Mouse (Mus musculus) neural tube, embryonic 13.5 days (tissue): Measurements from ENCODE around the gene Wfdc15b. TPM values are rescaled to one million over a fixed set of nuclear protein-coding genes. Genes with fewer than 3 reads are reported as not detected.

Experiments
- ATAC-seq: fragments of 200-750 bp; cut with Nextera tagmentation; 2 replicates; pipeline ENCODE4 v1.8.0; 2017; ENCODE audit warnings: low read depth, mild to moderate bottlenecking, moderate TSS enrichment, moderate library complexity
- H3K27ac ChIP-seq: fragments of 300-500 bp; sonication (generic); replicated peaks from 2 replicates; pipeline ENCODE4 v1.5.1; 2015; ENCODE audit warnings: moderate library complexity, mild to moderate bottlenecking, inconsistent platforms
- H3K27me3 ChIP-seq: fragments of 300-500 bp; sonication (generic); 2 replicates; pipeline ENCODE4 v1.6.1; 2015; ENCODE audit warnings: mild to moderate bottlenecking, inconsistent platforms
- H3K36me3 ChIP-seq: fragments of 300-500 bp; sonication (generic); 2 replicates; pipeline ENCODE4 v1.6.1; 2015; ENCODE audit warnings: mild to moderate bottlenecking, inconsistent platforms
- H3K4me1 ChIP-seq: fragments of 300-500 bp; sonication (generic); replicated peaks from 2 replicates; pipeline ENCODE4 v1.6.1; 2015; ENCODE audit warnings: inconsistent platforms
- H3K4me2 ChIP-seq: fragments of 300-500 bp; sonication (generic); 2 replicates; pipeline ENCODE4 v1.6.1; 2015; ENCODE audit warnings: inconsistent platforms, mild to moderate bottlenecking, moderate library complexity
- H3K4me3 ChIP-seq: fragments of 300-500 bp; sonication (generic); 2 replicates; pipeline ENCODE4 v1.5.1; 2015; ENCODE audit warnings: mild to moderate bottlenecking, inconsistent platforms
- H3K9ac ChIP-seq: fragments of 300-500 bp; sonication (generic); 2 replicates; pipeline ENCODE4 v1.6.1; 2015; ENCODE audit warnings: moderate library complexity, mild to moderate bottlenecking, inconsistent platforms
- H3K9me3 ChIP-seq: fragments of 300-500 bp; sonication (generic); 2 replicates; pipeline ENCODE4 v1.6.1; 2016; ENCODE audit warnings: inconsistent platforms
- WGBS: fragments of 180-500 bp; shearing (Covaris S2); methylation state at CpG from one replicate; pipeline ENCODE4 v1.1.7; 2015; 5-methylcytosine and 5-hydroxymethylcytosine counted together
- polyA plus RNA-seq: library from polyadenylated mRNA; unstranded; fragments of >200 nt; fragmentation: Nextera tagmentation; extraction: Ambion mirVana; gene quantifications from 2 replicates; pipeline ENCODE4 v1.2.1, GENCODE M21; 2015

Wfdc15b gene
- polyA plus RNA-seq, 1 experiment from 2014 or later, result not detected

DNA sequence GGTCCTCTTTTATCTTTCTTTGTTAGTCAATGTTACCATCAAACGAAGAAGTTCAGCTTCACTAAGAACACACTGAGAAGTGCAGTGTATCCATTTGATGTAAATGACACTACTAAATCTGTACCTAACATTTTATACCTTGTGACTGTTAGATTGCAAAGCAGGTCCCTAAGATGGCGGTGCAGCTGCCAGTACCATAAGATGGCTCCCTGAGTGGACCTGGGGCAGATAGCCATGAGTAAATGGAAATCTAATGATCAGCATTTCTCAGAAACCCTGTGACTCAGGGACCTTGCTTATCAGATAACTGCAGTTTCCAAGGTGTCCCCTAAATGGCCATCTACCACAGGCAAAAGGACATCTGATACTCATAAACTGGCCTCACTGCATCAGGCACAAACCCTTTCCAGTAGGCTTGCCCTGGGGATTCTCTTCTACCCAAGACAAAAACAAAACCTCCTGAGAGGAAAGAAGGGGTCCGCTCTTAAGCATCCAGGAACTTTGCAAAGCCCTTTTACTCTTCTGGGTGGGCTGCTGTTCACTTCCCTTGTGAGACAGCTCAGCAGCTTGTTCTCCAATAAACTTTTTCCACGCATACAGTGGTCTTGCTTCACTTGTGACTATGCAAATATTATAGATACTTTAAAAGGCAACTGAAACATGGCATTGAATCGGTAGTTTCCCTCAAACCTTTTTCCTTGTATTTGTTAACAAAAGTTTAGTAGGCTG, 25.3 kb downstream of the Wfdc15b start:
- Histone ChIP-seq H3K4me3 (no peak overlapping the region), H3K36me3 (no peaks in the 10 kb centered on the region), H3K9ac (no peak overlapping the region), H3K27me3 (no peaks in the 10 kb centered on the region), H3K9me3 (no peaks in the 10 kb centered on the region), H3K4me1 (no peaks in the 10 kb centered on the region), H3K4me2 (no peak overlapping the region), H3K27ac (no peak overlapping the region)
- no peak for ATAC-seq
- 91% methylated on average over 5 of the region's 5 CpGs for WGBS

DNA sequence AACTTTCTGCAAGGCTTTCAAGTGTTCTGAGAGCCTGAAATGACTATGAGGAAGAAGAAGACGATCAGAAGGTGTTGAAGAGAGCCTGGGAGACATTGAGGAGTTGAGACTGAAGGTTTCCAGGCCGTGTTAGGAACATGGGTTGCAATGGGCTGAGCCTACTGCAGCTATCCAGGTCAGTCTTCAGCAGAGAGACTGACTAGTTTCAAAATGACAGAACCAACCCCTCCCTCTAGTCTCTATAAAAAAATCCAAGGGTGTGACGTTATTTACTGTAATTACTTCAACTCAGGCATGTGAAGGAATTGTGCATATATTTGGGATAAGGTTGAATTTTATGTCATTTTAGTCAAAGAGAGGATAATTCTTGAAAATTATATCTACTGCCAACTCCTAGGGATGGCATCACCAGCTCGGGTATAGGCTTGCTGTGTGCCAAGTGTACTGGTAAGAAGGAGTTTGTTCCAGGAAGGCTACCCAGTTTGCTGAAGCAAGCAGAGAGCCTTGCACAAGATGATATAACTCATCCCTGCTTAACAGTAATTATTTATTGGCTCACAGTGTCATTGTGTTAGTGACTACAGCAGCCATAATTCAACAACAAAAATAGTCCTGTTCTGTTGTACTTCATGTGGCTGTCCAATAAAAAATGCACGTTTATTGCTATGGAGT, 26.4 kb downstream of the Wfdc15b start:
- no peaks in the 10 kb centered on the region for H3K36me3 ChIP-seq
- H3K27me3 ChIP-seq, result no peaks in the 10 kb centered on the region
- no peak overlapping the region for H3K9ac ChIP-seq
- ATAC-seq, result no peak
- H3K27ac ChIP-seq, result no peak overlapping the region
- no peak overlapping the region for H3K4me3 ChIP-seq
- no peaks in the 10 kb centered on the region for H3K4me1 ChIP-seq
- no peak overlapping the region for H3K4me2 ChIP-seq
- H3K9me3 ChIP-seq, result no peaks in the 10 kb centered on the region
- 81% methylated on average over 5 of the region's 5 CpGs for WGBS

DNA sequence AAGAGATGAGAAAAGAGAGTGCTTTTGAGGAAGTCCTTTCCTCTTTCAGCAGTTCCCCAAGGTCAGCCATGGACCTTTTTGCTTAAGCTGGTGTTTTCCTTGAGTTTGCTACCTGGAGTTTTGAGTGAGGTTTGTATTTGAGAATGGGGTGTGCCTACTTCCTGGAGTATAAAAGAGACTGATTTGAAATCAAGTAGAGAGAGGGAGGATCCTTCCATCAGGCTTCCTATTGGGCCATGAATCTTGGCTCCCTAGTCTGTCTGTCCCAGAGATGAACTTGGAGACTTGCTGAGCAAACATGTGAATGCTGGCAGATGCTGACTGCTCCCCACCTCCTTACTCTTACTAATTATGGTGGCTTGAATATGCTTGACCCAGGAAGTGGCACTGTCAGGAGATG, 29.2 kb downstream of the Wfdc15b start:
- H3K4me1 ChIP-seq, result no peaks in the 10 kb centered on the region
- H3K36me3 ChIP-seq, result no peaks in the 10 kb centered on the region
- H3K9ac ChIP-seq, result no peak overlapping the region
- H3K4me2 ChIP-seq, result no peak overlapping the region
- H3K27ac ChIP-seq, result no peak overlapping the region
- no peak for ATAC-seq
- no peaks in the 10 kb centered on the region for H3K9me3 ChIP-seq
- H3K27me3 ChIP-seq, result no peaks in the 10 kb centered on the region
- H3K4me3 ChIP-seq, result no peak overlapping the region

DNA sequence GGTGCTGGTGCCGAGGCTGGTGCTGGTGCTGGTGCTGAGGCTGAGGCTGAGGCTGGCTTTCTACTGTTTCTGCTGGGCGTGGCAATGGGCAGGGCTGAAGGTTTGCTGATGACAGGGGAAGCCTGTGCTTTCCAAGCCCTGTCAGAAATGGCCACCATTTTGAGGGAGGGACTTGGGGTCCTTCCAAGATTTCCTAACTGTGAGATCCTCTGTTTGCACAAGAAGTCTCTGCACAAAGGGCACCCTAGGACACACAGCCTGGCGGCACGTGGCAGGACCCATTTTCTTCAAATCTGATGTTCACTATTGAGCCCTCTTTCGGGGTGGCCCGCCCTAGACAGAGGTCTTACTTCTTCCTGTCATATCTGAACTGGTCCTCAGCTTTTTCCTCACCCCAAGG, 30.9 kb downstream of the Wfdc15b start, which contains the start of gene Wfdc12:
Wfdc12 (minus strand) TSS at position 33 of the 400 bp plus-strand sequence.
- Histone ChIP-seq H3K9me3 (no peaks in the 10 kb centered on the region), H3K36me3 (no peaks in the 10 kb centered on the region)

DNA sequence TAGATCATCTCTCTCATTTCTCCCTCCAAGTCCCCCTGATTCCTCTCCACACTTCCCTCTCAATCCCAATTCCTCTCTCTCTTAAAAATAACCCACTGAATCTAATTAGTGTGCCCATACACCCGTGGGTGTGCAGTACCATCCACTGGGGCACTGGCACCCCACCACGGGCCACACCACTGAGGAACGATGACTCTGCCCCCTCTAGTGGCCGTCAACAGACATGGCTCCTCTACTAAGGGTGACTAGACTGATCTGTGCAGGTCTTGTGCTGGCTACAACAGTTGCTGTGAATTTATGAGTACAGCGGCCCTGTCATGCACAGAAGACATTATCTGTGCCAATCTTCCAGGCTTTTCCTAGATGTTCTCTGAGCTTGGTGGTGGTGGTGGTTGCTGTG, 32.7 kb downstream of the Wfdc15b start:
- Histone ChIP-seq H3K36me3 (no peaks in the 10 kb centered on the region), H3K4me3 (no peak overlapping the region), H3K9ac (no peak overlapping the region), H3K27me3 (no peaks in the 10 kb centered on the region), H3K4me1 (no peaks in the 10 kb centered on the region), H3K9me3 (no peaks in the 10 kb centered on the region), H3K4me2 (no peak overlapping the region), H3K27ac (no peak overlapping the region)
- WGBS, result 34% methylated on average over 5 of the region's 5 CpGs
- no peak for ATAC-seq

More for the DNA sequence above, 30.9 kb downstream of the Wfdc15b start, which contains the start of gene Wfdc12:
- no peaks in the 10 kb centered on the region for H3K4me1 ChIP-seq
- no peak for ATAC-seq
- WGBS, result 87% methylated on average over 6 of the region's 6 CpGs
- no peak within 1 kb of the TSS for H3K4me3 ChIP-seq
- no peak within 1 kb of the TSS for H3K27ac ChIP-seq
- no peak within 1 kb of the TSS for H3K4me2 ChIP-seq
- no peaks in the 10 kb centered on the region for H3K27me3 ChIP-seq
- H3K9ac ChIP-seq, result no peak within 1 kb of the TSS

DNA sequence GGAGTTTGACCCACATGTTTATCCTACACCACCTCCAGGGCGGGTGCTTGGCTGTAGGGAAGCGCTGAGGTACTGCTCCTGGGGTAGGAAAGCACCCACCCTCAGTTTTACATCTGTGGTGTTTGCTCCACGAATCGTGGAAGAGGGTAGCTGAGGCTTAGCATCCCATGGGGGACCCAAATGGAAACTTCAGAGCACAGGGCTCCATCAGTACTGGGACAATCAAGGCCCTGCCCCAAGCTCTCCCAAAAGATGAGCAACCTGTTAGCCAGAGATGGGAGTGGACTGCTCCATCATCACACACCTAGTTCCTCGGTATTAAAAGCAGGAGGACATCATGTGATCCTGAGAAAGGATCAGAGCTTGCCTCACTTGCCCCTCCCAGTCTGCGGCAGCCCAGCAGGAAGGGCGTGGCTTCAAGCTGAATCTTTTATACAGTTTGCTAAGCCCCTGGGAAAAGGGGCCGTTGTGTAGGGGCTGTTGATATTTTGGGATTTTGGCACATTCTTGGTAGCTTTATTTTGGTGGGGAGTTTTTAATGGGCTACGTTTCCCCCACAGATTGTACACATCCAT, 37.2 kb downstream of the Wfdc15b start:
- H3K4me1 ChIP-seq, result no peaks in the 10 kb centered on the region
- H3K27ac ChIP-seq, result no peak overlapping the region
- no peaks in the 10 kb centered on the region for H3K9me3 ChIP-seq
- 48% methylated on average over 9 of the region's 9 CpGs for WGBS
- H3K4me3 ChIP-seq, result no peak overlapping the region
- no peaks in the 10 kb centered on the region for H3K36me3 ChIP-seq
- H3K27me3 ChIP-seq, result no peaks in the 10 kb centered on the region
- no peak overlapping the region for H3K4me2 ChIP-seq
- no peak overlapping the region for H3K9ac ChIP-seq
- no peak for ATAC-seq

DNA sequence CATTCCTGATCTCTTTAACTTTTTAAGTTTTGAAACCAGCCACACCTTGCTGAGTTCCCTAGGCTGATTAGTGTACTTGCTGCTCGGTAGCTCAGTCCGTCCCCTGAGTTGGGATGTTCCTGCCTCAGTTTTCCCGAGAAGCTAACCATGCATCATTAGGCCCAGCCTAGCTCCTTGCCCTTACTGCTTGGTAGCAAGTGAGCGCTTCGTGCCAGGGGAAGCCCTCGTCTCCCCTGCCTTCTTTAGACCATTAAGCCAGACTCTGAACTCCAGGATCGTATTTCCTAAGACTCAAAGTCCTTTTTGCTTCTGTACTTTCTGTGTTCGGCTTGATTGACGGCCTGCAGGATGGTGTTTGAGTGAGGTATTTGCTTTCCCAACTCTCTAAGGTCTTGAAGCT, 38.1 kb downstream of the Wfdc15b start:
- H3K27me3 ChIP-seq, result no peaks in the 10 kb centered on the region
- WGBS, result 79% methylated on average over 9 of the region's 9 CpGs
- no peak overlapping the region for H3K9ac ChIP-seq
- no peak overlapping the region for H3K4me3 ChIP-seq
- no peaks in the 10 kb centered on the region for H3K36me3 ChIP-seq
- no peak overlapping the region for H3K27ac ChIP-seq
- no peaks in the 10 kb centered on the region for H3K4me1 ChIP-seq
- no peak for ATAC-seq
- no peak overlapping the region for H3K4me2 ChIP-seq
- H3K9me3 ChIP-seq, result no peaks in the 10 kb centered on the region

DNA sequence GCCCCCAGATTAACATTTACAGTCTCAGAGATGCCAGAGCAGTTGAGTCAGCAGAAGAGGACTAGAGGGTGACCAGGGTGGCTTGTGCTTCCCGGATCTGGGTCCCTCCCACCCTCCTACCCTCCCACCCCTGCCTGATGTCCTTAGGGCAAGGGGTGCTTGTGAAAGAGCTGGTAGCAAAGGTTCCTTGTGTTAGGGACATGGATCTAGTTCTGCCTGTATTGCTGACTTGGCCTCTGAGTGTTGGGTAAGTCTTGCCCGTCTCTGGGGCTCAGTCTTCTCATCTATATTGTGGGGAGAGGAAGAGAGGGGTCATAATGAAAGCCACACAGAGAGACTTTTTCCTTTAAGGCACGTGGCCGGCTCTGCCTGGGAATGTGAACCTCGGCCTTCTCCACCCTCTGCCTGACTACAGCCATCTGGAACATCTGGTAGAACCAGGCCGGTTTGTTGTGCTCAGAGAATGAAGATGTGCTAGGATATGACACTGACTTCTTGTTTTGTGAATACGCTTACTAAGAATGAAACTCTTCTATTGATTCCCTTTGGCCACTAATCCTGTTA, 38.7 kb downstream of the Wfdc15b start, which contains the start of gene Wfdc5:
Wfdc5 (minus strand) TSS at position 51 of the 564 bp plus-strand sequence.
- WGBS, result 80% methylated on average over 7 of the region's 7 CpGs
- no peak for ATAC-seq
- Histone ChIP-seq H3K4me2 (no peak within 1 kb of the TSS), H3K27me3 (no peaks in the 10 kb centered on the region), H3K9ac (no peak within 1 kb of the TSS), H3K36me3 (no peaks in the 10 kb centered on the region), H3K4me1 (no peaks in the 10 kb centered on the region), H3K27ac (no peak within 1 kb of the TSS), H3K4me3 (no peak within 1 kb of the TSS), H3K9me3 (no peaks in the 10 kb centered on the region)

DNA sequence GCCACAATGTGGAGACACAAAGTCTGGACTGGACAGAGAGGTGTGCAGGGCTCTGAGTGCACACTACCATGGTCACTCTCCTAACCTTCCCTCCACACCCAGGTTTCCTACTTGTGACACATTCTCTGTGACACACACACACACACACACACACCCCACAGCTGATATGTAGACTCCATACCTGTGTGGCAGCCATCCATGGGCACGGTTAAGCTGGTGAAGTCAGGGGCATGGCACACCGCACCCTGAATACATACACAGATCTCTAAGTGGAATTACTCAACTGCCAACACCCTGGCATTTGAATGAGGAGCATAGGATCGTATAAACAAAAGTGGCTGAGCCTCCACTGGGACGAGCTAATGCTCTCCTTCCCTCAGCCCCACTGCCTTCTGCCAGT, 40.7 kb downstream of the Wfdc15b start:
- Histone ChIP-seq H3K9me3 (no peaks in the 10 kb centered on the region), H3K4me3 (no peak overlapping the region), H3K9ac (no peak overlapping the region), H3K4me2 (no peak overlapping the region), H3K27me3 (no peaks in the 10 kb centered on the region), H3K36me3 (no peaks in the 10 kb centered on the region), H3K4me1 (no peaks in the 10 kb centered on the region), H3K27ac (no peak overlapping the region)
- no peak for ATAC-seq
- WGBS, result 93% methylated on average over 4 of the region's 4 CpGs

DNA sequence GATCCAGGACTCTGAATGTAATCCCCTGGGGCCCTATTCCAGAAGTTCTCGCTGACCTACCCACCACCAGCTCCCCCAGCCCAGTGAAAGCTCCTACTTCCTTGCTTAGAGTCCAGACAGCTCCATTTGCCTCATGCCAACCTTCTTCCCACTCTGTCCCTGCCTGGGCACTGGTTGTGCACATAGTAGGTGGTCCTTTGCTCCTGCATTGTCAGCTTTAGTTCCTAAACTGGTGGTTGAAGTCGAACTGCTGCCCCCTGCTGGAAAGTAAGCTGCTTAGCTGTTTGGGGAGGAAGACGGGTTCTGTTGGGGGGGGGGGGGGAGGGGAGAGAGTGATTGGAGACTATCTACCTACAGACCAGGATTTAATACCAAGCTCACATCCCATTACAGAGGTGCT, 41.3 kb downstream of the Wfdc15b start:
- Histone ChIP-seq H3K9me3 (no peaks in the 10 kb centered on the region), H3K36me3 (no peaks in the 10 kb centered on the region), H3K27ac (no peak overlapping the region), H3K4me1 (no peaks in the 10 kb centered on the region), H3K9ac (no peak overlapping the region), H3K27me3 (0 out of 2 replicates have a peak, but pooled peaks cover under 1% of the 10 kb centered on the region), H3K4me3 (no peak overlapping the region), H3K4me2 (no peak overlapping the region)
- WGBS, result 28% methylated on average over 3 of the region's 3 CpGs
- ATAC-seq, result no peak

DNA sequence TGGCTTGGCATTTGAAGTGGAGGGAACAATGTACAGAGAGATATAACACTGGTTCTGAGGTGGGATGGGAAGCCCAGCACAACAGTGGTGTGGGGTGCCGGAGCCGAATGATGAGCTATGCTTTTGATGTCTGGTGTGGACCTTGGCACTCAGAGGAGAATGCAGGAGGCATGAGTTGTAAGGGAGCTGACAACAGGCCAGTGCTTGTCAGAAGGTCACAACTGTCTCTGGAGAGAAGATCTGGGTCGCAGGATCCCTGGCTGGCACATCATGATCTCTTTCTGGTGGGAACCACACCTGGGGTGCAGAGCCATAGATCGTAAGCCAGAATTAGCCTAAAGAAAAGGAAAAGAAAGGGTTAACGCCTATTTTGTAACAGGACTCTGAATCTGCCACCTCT, 43.6 kb downstream of the Wfdc15b start:
- Histone ChIP-seq H3K9me3 (no peaks in the 10 kb centered on the region), H3K4me1 (no peaks in the 10 kb centered on the region), H3K4me3 (no peak overlapping the region), H3K4me2 (no peak overlapping the region), H3K27ac (no peak overlapping the region), H3K36me3 (no peaks in the 10 kb centered on the region), H3K27me3 (peaks cover 15% of the 10 kb centered on the region), H3K9ac (no peak overlapping the region)
- no peak for ATAC-seq
- 84% methylated on average over 5 of the region's 5 CpGs for WGBS

DNA sequence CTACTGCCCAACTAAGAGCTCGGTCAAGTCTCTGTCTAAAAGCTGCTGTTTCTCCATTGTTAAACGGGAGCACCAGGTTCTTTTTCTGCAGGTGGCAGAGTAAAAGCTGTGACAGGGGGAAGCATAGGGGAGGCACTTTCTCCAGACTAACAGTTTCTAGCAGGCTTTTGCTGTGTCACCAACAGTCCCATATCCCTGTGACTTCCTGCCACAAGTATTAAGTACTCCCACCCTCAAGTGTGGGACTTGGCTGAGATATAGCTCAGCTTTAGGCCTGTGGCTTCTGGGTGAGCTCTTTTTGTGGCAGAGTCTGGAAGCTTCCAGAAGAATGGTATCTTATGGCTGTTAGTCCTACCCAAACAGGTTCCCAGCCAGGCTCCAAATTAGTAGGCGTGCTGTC, 45.6 kb downstream of the Wfdc15b start:
- Histone ChIP-seq H3K9me3 (no peaks in the 10 kb centered on the region), H3K4me2 (no peak overlapping the region), H3K9ac (no peak overlapping the region), H3K4me3 (no peak overlapping the region), H3K36me3 (no peaks in the 10 kb centered on the region), H3K4me1 (peaks cover 9% of the 10 kb centered on the region), H3K27ac (no peak overlapping the region), H3K27me3 (peaks cover 34% of the 10 kb centered on the region)
- WGBS, result 82% methylated on average over 3 of the region's 3 CpGs
- no peak for ATAC-seq
